Mouse (Mus musculus) cerebellum, postnatal 25 days (tissue): ENCODE measurements around the gene Rpl10a.

ENCODE experiments used
- DNase-seq, 2 experiments: peaks; one replicate each; pipeline ENCODE4 v3.0.0; 2021; ENCODE audit warnings: mixed read lengths in 2 of 2

Gene Rpl10a

DNA sequence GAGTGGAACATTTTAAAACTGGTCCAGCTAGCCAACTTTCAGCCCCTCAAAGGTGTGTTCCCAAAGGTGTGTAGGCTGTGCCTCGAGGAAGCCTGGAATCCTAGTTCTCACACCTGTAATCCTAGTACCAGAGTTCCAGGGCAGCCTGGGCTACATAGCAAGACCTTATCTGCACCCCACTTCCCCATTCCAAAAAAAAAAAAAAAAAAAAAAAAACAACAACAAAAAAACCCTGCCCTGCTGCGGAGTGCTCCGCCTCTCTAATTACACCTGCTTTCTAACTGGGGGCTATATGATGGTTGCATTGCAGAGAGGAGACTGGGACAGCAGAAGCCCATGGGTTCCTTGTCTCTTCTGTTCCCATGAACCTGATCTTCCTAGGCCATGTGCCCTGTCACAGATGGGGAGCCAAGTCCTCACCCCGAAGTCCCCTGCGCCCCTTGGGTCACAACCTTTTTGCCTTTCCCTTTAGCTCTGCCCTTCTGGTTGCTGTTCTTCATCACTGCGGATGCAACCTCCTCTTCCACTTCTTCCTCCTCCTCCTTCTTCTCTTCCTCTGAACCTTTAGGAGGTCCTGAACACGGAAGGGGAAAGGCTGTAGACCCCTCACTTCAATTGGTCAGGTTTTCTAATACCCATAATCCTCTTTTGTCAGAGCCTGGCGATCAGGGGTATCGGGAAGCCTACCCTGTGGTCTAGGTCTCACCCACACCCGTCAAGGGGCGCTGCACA is 33.8 kb downstream of the Rpl10a start:
- no peak for DNase-seq

DNA sequence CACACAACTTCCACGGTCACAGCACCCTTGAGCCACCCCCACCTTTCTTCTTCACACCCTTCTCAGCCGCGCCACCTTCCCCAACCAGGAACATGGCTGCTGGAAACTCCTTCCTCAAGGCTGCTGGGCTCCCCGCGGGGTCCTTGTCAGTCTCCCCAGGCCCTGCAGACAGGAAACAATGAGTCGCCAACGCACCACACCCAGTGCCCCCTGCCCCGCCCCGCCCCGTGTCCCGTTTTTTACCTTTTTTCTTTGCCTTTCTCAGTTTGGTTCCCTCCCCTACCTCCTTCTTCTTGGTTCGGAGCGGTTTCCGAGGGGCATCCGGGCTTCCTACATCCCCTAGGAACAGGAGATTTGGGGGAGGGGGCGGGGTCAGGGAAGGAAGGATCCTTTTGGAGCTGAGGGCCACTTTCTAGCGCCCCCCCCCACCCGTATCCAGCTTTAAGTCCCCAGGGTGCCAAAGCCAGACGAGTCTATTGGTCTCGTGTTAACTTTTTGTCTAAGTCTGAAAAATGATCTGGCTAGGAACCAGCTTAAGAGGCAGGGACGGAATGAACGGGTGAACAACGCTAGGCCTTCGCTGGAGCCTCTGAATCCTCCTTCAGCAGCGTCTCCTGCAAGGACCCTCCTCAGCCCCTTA is 34.5 kb downstream of the Rpl10a start:
- no peak for DNase-seq

GRCm38 (mm10) chr17:28363507-28363906 is 35.2 kb downstream of the Rpl10a start:
- DNase-seq = no peak

DNA sequence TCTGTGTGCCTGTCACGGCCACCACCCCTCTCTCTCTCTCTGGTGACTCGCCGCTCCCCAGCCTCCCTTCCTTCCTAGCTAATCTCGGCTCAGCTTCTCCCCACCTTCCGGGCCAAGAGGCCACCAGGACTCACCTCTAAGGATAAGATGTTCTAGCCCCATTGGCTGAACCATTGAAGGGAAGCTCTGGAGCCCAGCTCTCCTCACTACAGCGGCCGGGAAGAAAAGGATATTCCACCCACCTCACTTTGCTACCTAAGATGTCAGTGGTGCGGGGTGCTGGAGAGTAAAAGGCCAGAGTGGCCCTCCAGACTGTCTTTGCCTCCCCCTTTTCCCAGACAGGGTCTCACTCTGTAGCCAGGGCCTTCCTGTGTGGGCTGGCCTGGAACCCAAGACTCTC is 36.9 kb downstream of the Rpl10a start, which contains the start of gene Tulp1:
Tulp1 (minus strand) TSS at position 101 of the 400 bp plus-strand sequence.
- DNase-seq = no peak

GRCm38 (mm10) chr17:28368449-28368848 is 40.2 kb downstream of the Rpl10a start:
- peak; percentile 65 to 78 for DNase-seq

DNA sequence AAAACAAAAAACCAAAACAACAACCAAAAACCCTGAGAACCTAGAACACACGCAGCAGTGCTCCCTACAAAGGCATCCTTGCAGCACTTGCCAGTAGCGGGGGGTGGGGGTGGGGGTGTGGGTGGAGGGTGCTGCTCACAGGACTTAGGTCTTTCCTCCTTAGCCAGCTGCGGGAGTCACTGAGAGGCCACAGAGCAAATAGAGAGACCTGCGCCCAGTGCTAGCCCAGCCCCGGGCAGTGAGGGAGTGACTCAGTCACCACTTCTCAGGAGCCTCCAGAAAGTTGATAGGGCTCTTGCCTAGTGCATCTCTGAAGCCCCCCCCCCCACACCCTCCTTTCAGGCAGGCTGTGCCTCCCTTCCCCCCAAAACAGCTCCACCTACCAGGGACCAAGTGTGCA is 40.8 kb downstream of the Rpl10a start:
- no peak for DNase-seq

- DNase-seq = no peak
Observed at GRCm38 (mm10) chr17:28371286-28371685, 43.0 kb downstream of the Rpl10a start.

DNA sequence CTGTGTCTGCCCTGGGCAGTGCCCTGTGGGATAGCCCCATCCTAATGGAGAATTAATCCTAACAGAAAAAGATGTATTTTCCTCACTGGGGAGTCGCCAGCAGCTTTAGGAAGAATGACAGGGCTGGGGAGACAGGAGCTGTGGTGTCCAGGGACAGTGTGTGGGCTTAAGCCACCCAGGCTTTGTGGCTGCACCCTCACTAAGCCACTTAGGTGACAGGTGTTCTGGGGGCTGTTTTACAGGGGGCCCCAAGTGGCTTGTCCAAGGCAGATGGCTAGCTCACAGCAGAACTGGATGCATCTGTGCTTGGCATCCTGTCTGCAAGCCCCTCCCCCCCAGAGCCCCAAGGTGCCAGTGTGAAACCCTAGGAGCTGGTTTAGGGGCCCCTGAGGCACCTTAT is 43.7 kb downstream of the Rpl10a start:
- DNase-seq = no peak

DNA sequence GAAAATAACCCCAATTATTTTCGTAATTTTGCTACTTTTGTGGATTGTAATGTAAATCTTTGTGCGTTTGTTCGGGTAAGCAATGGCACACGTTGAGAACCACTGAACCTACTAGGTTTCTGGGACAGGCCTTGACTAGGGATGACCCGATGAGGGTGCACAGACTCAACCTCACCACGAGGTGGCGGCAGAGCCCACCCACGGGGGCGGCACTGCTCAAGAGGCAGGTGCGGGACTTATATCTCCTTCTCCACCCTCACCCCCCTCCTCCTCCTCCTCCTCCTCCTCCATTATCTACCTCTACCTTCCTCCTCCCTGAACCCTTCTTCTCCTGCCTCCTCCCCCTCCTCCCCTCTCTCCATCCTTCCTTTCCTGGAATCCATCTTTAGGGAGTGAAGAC is 45.5 kb downstream of the Rpl10a start:
- peak; percentile 26 to 56 for DNase-seq

- no peak for DNase-seq
Observed at GRCm38 (mm10) chr17:28374494-28374893, 46.2 kb downstream of the Rpl10a start.

DNA sequence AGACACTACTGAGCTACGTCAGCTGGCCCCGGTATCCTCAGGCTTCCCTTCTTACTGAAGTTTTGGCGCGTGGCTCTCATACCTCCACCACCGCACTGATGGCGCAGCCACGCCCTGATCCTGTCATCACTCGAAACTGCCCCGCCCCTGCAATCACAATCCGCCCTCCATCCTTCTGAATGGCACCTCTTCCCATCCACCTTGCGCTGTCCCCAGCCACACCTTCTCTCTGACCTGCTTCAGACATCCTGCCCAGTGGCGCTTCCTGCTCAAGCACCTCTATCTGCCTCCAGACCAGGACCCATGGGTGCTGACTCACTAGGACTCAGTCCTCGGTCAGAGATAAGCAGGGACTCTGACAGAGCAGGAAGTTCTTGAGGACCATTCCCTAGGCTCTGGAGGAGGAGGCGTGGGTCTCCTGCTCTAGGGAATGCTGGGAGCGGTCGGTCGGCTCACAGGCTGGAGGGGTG is 47.4 kb downstream of the Rpl10a start:
- DNase-seq = no peak

GRCm38 (mm10) chr17:28380255-28380654 is 52.0 kb downstream of the Rpl10a start:
- DNase-seq = no peak
